Mouse (Mus musculus): Measurements from ENCODE around the gene Gm21698.
"Not testable (repeated sequence)": the region's sequence is repeated elsewhere in the genome, so short reads cannot be mapped to it uniquely, and the experiment has no call there.

- not testable (repeated sequence) for TF ChIP-seq CTCF (IDR thresholded peaks at IDR 0.05; ENCODE audit: low read depth, low read length); GATA1 (IDR thresholded peaks at IDR 0.05; ENCODE audit: borderline replicate concordance, low read length); POLR2AphosphoS5 (IDR thresholded peaks at IDR 0.05; ENCODE audit: insufficient replicate concordance, low read depth, low read length); GATA2 (IDR thresholded peaks at IDR 0.05; ENCODE audit: borderline replicate concordance, low read depth, low read length); TAL1 (conservative IDR thresholded peaks at IDR 0.05; ENCODE audit: low read depth, low read length)
Observed at GRCm38 (mm10) chr5:25945391-25945790, 43.1 kb downstream of the Gm21698 start.
